ENCODE assay signal across 8 mouse cellular contexts in genomic region chr9:107541474-107542351, GRCm38 (mm10). TPM values are rescaled to one million over a fixed set of nuclear protein-coding genes. Genes with fewer than 3 reads are reported as not detected.
DNase-seq lines count a peak whose midpoint lies in the region; ATAC-seq lines count a peak whose summit lies in the region.

Gene Cyb561d2 (minus strand): TSS chr9:107542193.
Gene Nprl2 (plus strand): TSS chr9:107542226.

- no peaks in the 10 kb centered on the region for H3K27me3 ChIP-seq in heart, embryonic 12.5 days (replicated peaks)
- H3K27me3 ChIP-seq in liver, embryonic 12.5 days (replicated peaks): no peaks in the 10 kb centered on the region
- H3K27me3 ChIP-seq in stomach, embryonic 15.5 days (replicated peaks): no peaks in the 10 kb centered on the region

- H3K27ac ChIP-seq in heart, embryonic 12.5 days (ENCODE audit: poor library complexity, severe bottlenecking): peak within 1 kb of the TSS; percentile 38; the same call in 1 of the 2 replicates
- H3K27ac ChIP-seq in liver, embryonic 12.5 days: peak within 1 kb of the TSS; percentile 83
- H3K27ac ChIP-seq in stomach, embryonic 15.5 days: peak within 1 kb of the TSS; percentile 77

- WGBS in heart, embryonic 12.5 days: 1% methylated on average over 46 of the region's 46 CpGs
- under 1% methylated on average over 46 of the region's 46 CpGs for WGBS in liver, embryonic 12.5 days (ENCODE audit: insufficient replicate concordance)
- under 1% methylated on average over 46 of the region's 46 CpGs for WGBS in stomach, embryonic 15.5 days

- ATAC-seq in erythroid progenitor cell, adult 5-6 weeks (replicated peaks; ENCODE audit: low FRiP score, poor library complexity, severe bottlenecking): peak; percentile 88
- ATAC-seq in heart, embryonic 12.5 days (ENCODE audit: insufficient number of reproducible peaks, low FRiP score): peak; percentile 88
- peak; percentile 81 for ATAC-seq in liver, embryonic 12.5 days
- peak; percentile 90 for ATAC-seq in stomach, embryonic 15.5 days (ENCODE audit: insufficient read depth, low FRiP score, low read depth)

- H3K36me3 ChIP-seq in heart, embryonic 12.5 days: peaks cover 54% of the 10 kb centered on the region
- H3K36me3 ChIP-seq in liver, embryonic 12.5 days: peaks cover 58% of the 10 kb centered on the region
- H3K36me3 ChIP-seq in stomach, embryonic 15.5 days: peaks cover 34% of the 10 kb centered on the region

- H3K9me3 ChIP-seq in heart, embryonic 12.5 days (replicated peaks): no peaks in the 10 kb centered on the region
- H3K9me3 ChIP-seq in liver, embryonic 12.5 days (replicated peaks): no peaks in the 10 kb centered on the region
- no peaks in the 10 kb centered on the region for H3K9me3 ChIP-seq in stomach, embryonic 15.5 days

- H3K4me2 ChIP-seq in heart, embryonic 12.5 days: peak within 1 kb of the TSS; percentile 93
- H3K4me2 ChIP-seq in liver, embryonic 12.5 days: peak within 1 kb of the TSS; percentile 94
- H3K4me2 ChIP-seq in stomach, embryonic 15.5 days: peak within 1 kb of the TSS; percentile 90

- DNase-seq in CD4-positive helper T cell, adult 2 months (ENCODE audit: low read depth, low spot score): peak; percentile 95
- peak; percentile 87 for DNase-seq in brain, embryonic 18.5 days (ENCODE audit: low read depth, low spot score)
- peak; percentile 96 for DNase-seq in kidney, postnatal 10 days
- DNase-seq in natural killer cell, adult 2 months (ENCODE audit: low spot score in 2 of 2): peak; percentile 90 to 93

- peaks cover 28% of the 10 kb centered on the region for H3K4me1 ChIP-seq in heart, embryonic 12.5 days (replicated peaks)
- H3K4me1 ChIP-seq in liver, embryonic 12.5 days: peaks cover 55% of the 10 kb centered on the region
- peaks cover 29% of the 10 kb centered on the region for H3K4me1 ChIP-seq in stomach, embryonic 15.5 days

- H3K9ac ChIP-seq in heart, embryonic 12.5 days: peak within 1 kb of the TSS; percentile 86
- peak within 1 kb of the TSS; percentile 75 for H3K9ac ChIP-seq in liver, embryonic 12.5 days
- H3K9ac ChIP-seq in stomach, embryonic 15.5 days: peak within 1 kb of the TSS; percentile 53; the same call in 1 of the 2 replicates

- peak within 1 kb of the TSS; percentile 74 for H3K4me3 ChIP-seq in heart, embryonic 12.5 days
- H3K4me3 ChIP-seq in liver, embryonic 12.5 days: peak within 1 kb of the TSS; percentile 68
- peak within 1 kb of the TSS; percentile 71 for H3K4me3 ChIP-seq in stomach, embryonic 15.5 days (replicated peaks)

RNA-seq across cellular contexts. Expression of gene Cyb561d2, which starts in this region (rescaled TPM):
- not detected in 2 replicates for total RNA-seq in erythroid progenitor cell, adult 5-6 weeks (2015; ENCODE audit: low replicate concordance)
- 1.8 and 2.9 TPM in 2 replicates for total RNA-seq in erythroid progenitor cell, adult 5-6 weeks (2017; ENCODE audit: low replicate concordance)
- 16.6 and 18.4 TPM in 2 replicates for polyA plus RNA-seq in heart, embryonic 12.5 days (2016; fragmentation: Nextera tagmentation; extraction: Ambion mirVana)
- 18.5 and 19.5 TPM in 2 replicates for polyA plus RNA-seq in liver, embryonic 12.5 days (2016; fragmentation: Nextera tagmentation; extraction: Ambion mirVana)
- polyA plus RNA-seq in stomach, embryonic 15.5 days (2015; fragmentation: Nextera tagmentation; extraction: Ambion mirVana): 26.6 and 31.3 TPM in 2 replicates

RNA-seq across cellular contexts. Expression of gene Nprl2, which starts in this region (rescaled TPM):
- 1.4 and 31.4 TPM in 2 replicates for total RNA-seq in erythroid progenitor cell, adult 5-6 weeks (2015; ENCODE audit: low replicate concordance)
- total RNA-seq in erythroid progenitor cell, adult 5-6 weeks (2017; ENCODE audit: low replicate concordance): 1.1 and 1.2 TPM in 2 replicates
- 24.4 and 25.1 TPM in 2 replicates for polyA plus RNA-seq in heart, embryonic 12.5 days (2016; fragmentation: Nextera tagmentation; extraction: Ambion mirVana)
- 15.3 and 16.0 TPM in 2 replicates for polyA plus RNA-seq in liver, embryonic 12.5 days (2016; fragmentation: Nextera tagmentation; extraction: Ambion mirVana)
- polyA plus RNA-seq in stomach, embryonic 15.5 days (2015; fragmentation: Nextera tagmentation; extraction: Ambion mirVana): 39.1 and 39.7 TPM in 2 replicates

Comparison
In these comparisons a context has a peak if more than half of its experiments do, and no peak if none do; other contexts are left out.
1. Peak in every context shown above with its lines: DNase-seq, ATAC-seq, H3K4me3 ChIP-seq and H3K27ac ChIP-seq.